Mouse (Mus musculus): ENCODE results near the gene Pdzd7.

DNA sequence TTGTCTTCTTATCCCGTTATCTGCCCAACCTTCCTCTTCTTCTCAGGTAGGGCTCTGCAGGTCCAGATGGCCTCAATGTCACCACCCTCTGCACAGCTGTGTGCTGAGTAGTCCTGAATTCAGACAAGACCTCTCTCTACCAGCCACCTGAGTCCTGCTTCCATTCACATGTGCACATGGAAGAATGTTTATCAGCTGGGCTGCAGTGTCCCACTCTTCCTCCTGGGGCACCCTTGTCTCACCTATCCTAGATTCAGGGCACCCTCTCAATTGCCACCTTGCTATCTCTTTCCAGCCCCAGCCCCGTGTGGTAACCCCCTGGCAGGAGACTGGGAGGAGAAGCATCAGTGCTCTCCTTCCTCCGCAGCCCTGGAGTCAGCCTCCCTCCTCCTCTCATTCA is 43.2 kb downstream of the Pdzd7 start:
- TF ChIP-seq CHD2 (IDR thresholded peaks at IDR 0.05; ENCODE audit: low read depth, low read length) (no peak), ZNF384 (IDR thresholded peaks at IDR 0.05; ENCODE audit: low read depth, low read length) (no peak), ZC3H11A (IDR thresholded peaks at IDR 0.05; ENCODE audit: borderline replicate concordance, low read depth, low read length) (no peak), MAFK (IDR thresholded peaks at IDR 0.05; ENCODE audit: insufficient read depth, low read depth, low read length) (no peak), HCFC1 (IDR thresholded peaks at IDR 0.05; ENCODE audit: borderline replicate concordance, insufficient read depth, low read length) (no peak)
